Mouse (Mus musculus): Measurements from ENCODE around the gene Baz2a.
"Not testable (repeated sequence)": the region's sequence is repeated elsewhere in the genome, so short reads cannot be mapped to it uniquely, and the experiment has no call there.

Baz2a gene

GRCm38 (mm10) chr10:128125951-128126350 is 34.6 kb downstream of the Baz2a start:
- no peak for DNase-seq

GRCm38 (mm10) chr10:128127497-128127896 is 36.1 kb downstream of the Baz2a start:
- no peak for DNase-seq

DNA sequence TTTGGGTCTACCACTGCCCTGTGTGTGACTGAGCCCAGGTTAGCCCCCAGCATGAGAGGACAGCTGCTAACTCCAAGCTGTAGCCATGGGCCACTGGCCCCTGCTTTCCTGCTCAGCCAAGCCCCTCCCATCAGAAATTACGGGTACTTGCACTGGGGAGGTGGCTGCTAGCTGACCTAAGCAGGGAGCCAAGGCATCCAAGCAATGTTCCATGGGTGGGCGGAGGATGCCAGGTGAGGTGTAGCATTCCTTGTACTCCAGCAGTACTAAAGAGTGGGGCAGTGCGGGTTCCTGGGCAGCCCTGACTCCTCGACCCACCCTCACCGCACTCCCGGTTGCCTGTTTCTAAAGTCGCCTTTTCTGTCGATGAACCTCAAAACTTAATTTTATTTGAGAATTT is 36.8 kb downstream of the Baz2a start:
- no peak for DNase-seq

DNA sequence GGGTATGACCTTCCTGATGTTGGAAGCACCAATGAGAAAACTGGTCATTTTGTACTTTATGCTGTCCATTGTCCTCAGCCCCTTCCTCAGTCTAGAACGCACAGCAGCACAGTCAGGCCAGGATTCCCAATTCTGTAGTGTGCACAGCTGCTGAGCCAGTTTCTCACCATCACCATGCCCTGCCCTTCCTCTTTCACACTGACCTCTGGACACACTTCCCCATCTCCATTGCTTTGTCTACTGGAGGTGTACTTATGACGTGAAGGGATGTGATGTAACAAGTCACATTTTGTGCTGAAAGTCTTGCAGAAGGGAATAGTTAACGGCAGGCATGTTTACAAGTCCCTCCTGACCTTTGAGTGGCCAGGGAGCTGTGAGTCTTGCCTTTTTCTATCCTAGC is 39.9 kb downstream of the Baz2a start:
- DNase-seq = no peak

- DNase-seq = no peak
Measured at GRCm38 (mm10) chr10:128131812-128132211, 40.4 kb downstream of the Baz2a start.

DNA sequence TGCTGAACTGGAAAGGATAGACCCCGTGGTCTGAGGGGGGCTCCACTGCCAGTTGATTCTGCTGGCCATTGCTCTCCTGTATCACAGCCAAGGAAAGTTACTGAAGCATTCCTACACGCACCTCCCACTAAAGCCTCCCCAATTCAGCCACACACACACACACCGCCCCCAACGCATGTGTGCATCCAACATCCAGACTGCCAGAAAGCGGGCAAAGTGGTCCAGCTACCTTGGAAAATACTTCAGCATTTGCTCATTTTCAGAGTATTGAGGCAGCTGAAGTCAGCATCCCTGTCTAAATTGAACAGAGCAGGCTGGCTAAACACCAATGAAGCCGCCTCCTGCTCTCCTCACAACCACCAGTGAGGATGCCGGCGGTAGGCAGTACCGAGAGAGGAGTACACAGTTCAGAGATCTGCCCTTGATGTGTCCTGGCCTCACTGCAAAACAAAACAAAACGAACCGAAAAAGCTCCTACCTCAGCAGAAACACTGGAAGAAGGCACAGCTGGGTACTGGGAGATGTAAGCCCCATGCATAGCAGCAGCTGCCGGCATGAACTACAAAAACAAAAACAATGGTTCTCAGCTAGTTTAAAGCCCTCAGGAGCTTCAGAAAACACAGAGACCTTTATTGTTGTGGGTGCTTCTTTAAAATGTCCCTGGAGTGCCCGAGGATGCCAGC is 42.4 kb downstream of the Baz2a start:
- no peak for DNase-seq

DNA sequence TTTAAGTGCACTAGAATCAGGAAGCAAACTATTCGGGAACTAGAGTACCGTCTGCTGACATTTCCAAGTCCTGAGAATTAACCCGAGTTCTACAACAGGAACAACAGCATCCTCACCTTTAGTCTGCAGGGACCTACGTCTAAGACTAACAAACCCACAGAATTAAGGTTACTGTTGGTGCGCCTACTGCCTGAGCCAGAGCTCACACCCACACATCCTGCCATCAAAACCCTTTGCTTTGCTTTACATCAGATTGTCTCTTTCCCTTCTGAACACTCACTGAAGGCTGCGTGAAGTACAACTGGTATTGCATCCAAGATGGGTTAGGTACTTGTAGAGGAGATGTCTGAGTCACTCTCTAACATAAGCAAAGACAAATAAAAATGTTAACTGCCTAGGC is 44.0 kb downstream of the Baz2a start:
- no peak for DNase-seq

DNA sequence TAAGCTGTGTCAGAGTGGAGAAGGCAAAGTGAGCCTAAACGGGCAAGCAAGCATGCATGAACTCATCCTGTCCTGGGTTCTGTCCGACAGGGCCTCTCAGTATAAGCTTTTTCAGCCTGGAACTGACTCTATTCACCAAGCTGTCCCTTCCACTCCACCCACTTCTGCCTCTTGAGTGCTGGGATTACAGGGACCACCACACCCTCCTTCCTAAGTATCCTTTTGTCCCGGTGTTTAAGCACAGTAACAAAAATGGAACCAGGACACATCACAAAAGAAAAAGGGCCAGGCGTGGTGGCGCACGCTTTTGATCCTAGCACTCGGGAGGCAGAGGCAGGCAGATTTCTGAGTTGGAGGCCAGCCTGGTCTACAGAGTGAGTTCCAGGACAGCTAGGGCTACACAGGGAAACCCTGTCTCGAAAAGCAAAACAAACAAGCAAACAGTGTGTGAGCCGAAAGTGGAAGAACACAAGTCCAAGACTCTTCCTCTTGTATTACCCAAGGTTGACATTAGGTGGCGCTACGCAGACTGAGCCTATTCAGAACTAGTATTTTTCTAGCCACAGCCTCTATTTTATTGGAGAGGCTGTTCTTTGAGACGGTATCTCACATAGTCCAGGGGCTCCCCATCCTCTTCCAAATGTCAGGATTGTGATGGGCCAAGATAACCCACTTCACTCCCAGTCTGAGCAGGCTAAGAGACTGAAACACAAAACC is 49.0 kb downstream of the Baz2a start:
- peak; percentile 75 to 77 for DNase-seq

- no peak for DNase-seq
Measured at GRCm38 (mm10) chr10:128142165-128142564, 50.8 kb downstream of the Baz2a start.

- DNase-seq = no peak
Measured at GRCm38 (mm10) chr10:128143659-128144058, 52.3 kb downstream of the Baz2a start.

DNA sequence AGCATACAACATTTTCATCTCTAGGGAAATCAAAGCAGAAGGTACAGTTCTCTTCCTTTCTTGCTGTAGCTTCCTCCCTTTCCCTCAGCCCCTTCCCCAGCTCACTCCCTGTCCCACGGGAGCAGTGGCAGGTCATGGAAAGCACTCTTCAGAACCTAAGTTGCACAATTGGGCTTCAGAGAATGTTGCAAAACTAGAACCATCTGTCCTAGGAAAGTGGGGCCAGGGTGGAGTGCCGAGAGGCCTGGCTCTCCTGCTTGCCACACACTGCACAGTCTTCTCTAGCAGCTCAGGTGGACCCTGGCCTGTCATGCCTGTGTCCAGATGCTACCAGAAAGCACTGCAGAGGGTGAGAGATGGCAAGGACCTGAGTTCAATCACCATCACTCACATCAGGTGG is 53.6 kb downstream of the Baz2a start:
- DNase-seq = no peak

DNA sequence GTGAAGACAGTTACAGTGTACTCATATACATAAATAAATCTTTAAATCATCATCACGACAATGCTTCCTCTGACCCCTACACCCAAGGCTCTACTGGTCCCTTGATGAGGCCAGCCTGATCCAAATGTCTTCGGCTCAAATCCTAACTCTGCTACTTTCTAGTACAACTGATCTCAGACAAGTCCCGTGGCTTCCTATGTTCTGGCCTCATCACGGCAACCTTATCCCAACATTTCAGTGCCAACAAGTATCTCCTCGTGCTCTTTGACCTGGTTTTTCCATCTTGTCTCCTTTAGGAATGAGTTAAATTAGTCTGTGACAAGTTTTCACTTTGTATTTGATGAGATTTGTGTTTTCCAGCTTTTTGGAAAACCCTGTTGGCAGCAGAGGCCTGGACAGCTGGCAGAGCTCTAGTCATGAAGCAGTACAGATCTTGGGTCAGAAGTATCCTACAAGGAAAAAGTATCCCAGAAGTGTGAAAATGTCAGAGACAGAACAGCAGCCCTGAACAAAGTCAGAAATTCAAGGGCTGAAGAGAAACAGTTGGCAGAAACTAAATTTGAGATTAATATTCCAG is 57.5 kb downstream of the Baz2a start:
- no peak for DNase-seq

- DNase-seq = peak; percentile 10 to 20
Measured at GRCm38 (mm10) chr10:128149592-128149991, 58.2 kb downstream of the Baz2a start.

DNA sequence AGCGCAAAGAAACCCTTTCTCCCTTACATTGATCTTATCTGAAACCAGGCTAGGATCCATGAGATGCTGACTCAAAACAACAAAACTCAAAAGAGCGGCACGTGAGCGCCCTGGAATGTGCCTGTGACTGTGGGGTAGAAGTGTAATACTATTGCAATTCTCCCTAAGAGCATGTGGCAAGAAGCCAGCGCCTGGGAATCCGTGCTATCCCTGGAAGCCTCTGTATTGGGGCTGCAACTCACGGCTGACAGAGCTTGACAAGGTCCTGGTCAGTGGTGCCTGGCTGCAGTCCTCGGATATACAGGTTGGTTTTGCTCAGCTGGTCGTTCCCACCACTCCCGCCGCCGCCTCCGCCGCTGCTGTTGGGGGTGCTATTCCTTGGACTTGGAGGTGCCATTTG is 59.6 kb downstream of the Baz2a start:
- DNase-seq = no peak

DNA sequence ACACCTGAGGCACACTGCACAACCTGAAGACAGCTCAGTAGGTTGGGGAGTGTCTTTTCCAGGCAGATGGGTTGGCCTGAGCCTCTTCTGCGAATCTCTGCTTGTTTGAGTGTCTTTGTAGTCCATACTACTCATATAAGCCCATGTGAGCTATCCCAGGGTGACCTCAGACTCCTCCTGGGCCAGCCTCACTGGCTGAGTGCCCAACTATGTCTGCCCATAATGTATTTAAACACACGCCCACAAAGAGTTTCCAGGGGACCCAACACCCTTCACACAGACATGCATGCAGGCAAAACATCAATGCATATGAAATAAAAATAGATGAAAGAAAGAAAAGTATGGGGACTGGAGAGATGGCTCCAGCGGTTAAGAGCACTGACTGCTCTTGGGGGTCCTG is 62.6 kb downstream of the Baz2a start:
- DNase-seq = no peak

DNA sequence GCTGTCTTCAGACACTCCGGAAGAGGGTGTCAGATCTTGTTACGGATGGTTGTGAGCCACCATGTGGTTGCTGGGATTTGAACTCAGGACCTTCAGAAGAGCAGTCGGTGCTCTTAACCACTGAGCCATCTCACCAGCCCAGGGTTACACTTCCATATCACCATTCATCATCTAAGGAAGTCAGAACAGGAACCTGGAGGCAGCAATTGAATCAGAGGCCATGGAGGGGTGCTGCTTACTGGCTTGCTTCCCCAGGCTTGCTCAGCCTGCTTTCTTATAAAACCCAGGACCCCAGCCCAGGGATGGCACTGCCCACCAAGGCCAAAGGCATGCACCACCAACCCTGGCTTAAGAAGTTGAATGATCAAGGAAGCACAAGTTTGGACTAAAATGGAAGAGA is 74.3 kb downstream of the Baz2a start:
- not testable (repeated sequence) for DNase-seq

- no peak for DNase-seq
Measured at GRCm38 (mm10) chr10:128167091-128167490, 75.7 kb downstream of the Baz2a start.

DNA sequence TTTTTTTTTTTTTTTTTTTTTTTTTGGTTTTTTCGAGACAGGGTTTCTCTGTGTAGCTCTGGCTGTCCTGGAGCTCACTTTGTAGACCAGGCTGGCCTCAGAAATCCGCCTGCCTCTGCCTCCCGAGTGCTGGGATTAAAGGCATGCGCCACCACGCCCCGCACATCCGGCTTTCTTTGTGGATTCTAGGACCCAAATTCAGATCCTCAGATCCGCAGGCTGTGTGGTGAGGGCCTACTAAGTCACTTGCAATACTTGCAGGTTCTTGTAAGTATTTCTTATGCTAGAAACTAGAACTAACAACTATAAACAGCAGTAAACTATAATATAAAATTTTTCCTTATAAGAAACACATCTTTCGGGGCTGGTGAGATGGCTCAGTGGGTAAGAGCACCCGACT is 80.0 kb downstream of the Baz2a start:
- DNase-seq = not testable (repeated sequence)

GRCm38 (mm10) chr10:128175302-128175701 is 83.9 kb downstream of the Baz2a start:
- no peak for DNase-seq

- peak; percentile 64 to 73 for DNase-seq
Measured at GRCm38 (mm10) chr10:128175996-128176755, 84.8 kb downstream of the Baz2a start.

GRCm38 (mm10) chr10:128177316-128177715 is 85.9 kb downstream of the Baz2a start:
- no peak for DNase-seq
